Mouse (Mus musculus) cerebral cortex, adult 2 months (tissue): ENCODE data around the gene Vmn2r111.

ENCODE experiments used
- WGBS: fragments of 180-500 bp; shearing (Covaris S2); methylation state at CpG from one replicate; pipeline ENCODE4 v1.1.7; 2018; 5-methylcytosine and 5-hydroxymethylcytosine counted together

Gene Vmn2r111

GRCm38 (mm10) chr17:22573382-22573781, at the start of gene Vmn2r111:
TSS of gene Vmn2r111 (minus strand) at chr17:22573482.
- WGBS: 41% methylated on average over 1 of the region's 1 CpGs

DNA sequence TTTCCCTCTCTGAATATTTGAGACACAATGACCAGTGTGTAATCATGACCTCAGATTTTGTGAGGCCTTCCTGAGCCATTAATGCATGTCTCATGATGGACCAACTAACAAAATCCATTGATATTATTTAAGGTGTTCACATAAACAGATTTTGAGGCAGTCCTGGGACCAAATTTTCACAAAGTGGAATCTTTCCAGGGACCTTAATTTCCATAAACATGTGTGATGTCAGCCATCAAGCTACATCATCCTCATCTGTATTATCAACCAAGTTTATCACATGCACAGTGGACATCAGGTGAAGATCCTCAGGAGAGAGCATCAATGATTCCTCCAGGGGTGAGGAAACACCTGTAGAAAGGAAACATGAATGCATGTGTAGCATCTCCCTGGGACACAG, 27.4 kb upstream of the Vmn2r111 start, which contains the start of gene Vmn2r112:
Vmn2r112 (plus strand) TSS at position 301 of the 400 bp plus-strand sequence.

GRCm38 (mm10) chr17:22520467-22520866, 52.8 kb downstream of the Vmn2r111 start:
- WGBS: 81% methylated on average over 7 of the region's 7 CpGs

- WGBS: 58% methylated on average over 3 of the region's 3 CpGs
Measured at GRCm38 (mm10) chr17:22520037-22520436, 53.2 kb downstream of the Vmn2r111 start.

GRCm38 (mm10) chr17:22497120-22497519, 76.2 kb downstream of the Vmn2r111 start:
- 79% methylated on average over 4 of the region's 4 CpGs for WGBS
